Comparison of ENCODE assay signal across 12 mouse cellular contexts in the genomic region with DNA sequence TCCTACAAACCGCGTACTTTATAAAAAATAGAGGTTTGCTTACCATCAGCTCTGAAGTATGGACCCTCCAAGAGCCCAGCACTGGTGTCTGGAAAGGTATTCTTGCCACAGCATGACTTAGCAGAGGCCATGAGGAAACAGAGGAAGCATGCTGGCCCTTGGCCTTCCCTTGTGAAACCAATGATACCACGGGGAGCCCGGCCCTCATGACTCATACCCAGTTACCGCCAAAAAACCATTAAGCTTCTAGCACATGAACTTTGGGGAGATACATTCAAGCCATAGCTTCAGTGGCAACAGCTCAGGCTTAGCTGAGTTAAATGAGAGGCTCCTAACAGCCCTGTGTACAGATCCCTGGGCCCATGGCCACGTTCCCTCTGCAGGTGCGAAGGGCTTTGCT. TPM values are rescaled to one million over a fixed set of nuclear protein-coding genes. Genes with fewer than 3 reads are reported as not detected.
DNase-seq lines count a peak whose midpoint lies in the region; ATAC-seq lines count a peak whose summit lies in the region.
"Had no signal": no experiment of that assay in that cellular context is flagged by ENCODE, and none has a peak within 500 bp of the region (broad histone marks: within the 10 kb centered on the region; RNA-seq: fewer than 3 reads in every experiment).

No protein-coding gene starts in this region.

- DNase-seq in cerebellum, adult 11-12 months: peak; percentile 19
- DNase-seq in cerebellum, postnatal 4 days (ENCODE audit: low spot score in 2 of 2): no peak
- DNase-seq in urinary bladder, postnatal 25 days (ENCODE audit: low spot score): peak; percentile 32
- DNase-seq in urinary bladder, postnatal 4 days (ENCODE audit: low spot score in 2 of 2): no peak
- DNase-seq in heart, postnatal 10 days: peak; percentile 27 to 37
- peak; percentile 62 for DNase-seq in skeletal muscle tissue, adult 2 months (ENCODE audit: low read depth, low spot score)
- DNase-seq in kidney, adult 8-10 months: no peak
- DNase-seq: kidney, adult 11 months; right cerebral cortex, postnatal 4 days had no signal

- no peak overlapping the region for H3K9ac ChIP-seq in hindbrain, embryonic 16.5 days (ENCODE audit: low read depth, low read length)

- no peak for ATAC-seq in hindbrain, embryonic 16.5 days
- ATAC-seq: CD4-positive, CD25-positive, alpha-beta regulatory T cell, adult 4 months; forebrain, embryonic 14.5 days had no signal

- no peaks in the 10 kb centered on the region for H3K27me3 ChIP-seq in hindbrain, embryonic 16.5 days (replicated peaks; ENCODE audit: control insufficient read depth, insufficient read depth, low read length)

- no peaks in the 10 kb centered on the region for H3K4me1 ChIP-seq in hindbrain, embryonic 16.5 days (ENCODE audit: control insufficient read depth, insufficient read depth, low read depth, low read length)

- H3K9me3 ChIP-seq in hindbrain, embryonic 16.5 days (ENCODE audit: control insufficient read depth, low read length): no peaks in the 10 kb centered on the region

- H3K27ac ChIP-seq in hindbrain, embryonic 16.5 days (ENCODE audit: low read depth, low read length): no peak overlapping the region

- H3K4me3 ChIP-seq in hindbrain, embryonic 16.5 days (ENCODE audit: low read length): no peak overlapping the region

- 92% methylated on average over 7 of the region's 7 CpGs for WGBS in hindbrain, embryonic 16.5 days

- H3K36me3 ChIP-seq in hindbrain, embryonic 16.5 days (ENCODE audit: control insufficient read depth, insufficient read depth, low read length): no peaks in the 10 kb centered on the region

- no peak overlapping the region for H3K4me2 ChIP-seq in hindbrain, embryonic 16.5 days (ENCODE audit: low read length)

- intact Hi-C loops in heart, postnatal 10 days (cut with DNase I): no loop called here

RNA-seq across cellular contexts. Expression of a gene that starts 24.8 kb away (rescaled TPM):
- 1 to 10 TPM in 1 of 2 experiments, under 1 TPM in 1; 0.91 to 1.4 TPM for total RNA-seq in heart, postnatal 10 days (2021)
- 6.7 and 8.8 TPM in 2 replicates for polyA plus RNA-seq in hindbrain, embryonic 16.5 days (2015; fragmentation: Nextera tagmentation; extraction: Ambion mirVana)
- polyA plus RNA-seq: CD4-positive, CD25-positive, alpha-beta regulatory T cell, adult 4 months had no signal

RNA-seq across cellular contexts. Expression of a gene that starts 57.2 kb away (rescaled TPM):
- 10 to 100 TPM; 14.8 to 15.3 TPM for total RNA-seq in heart, postnatal 10 days (2021)
- polyA plus RNA-seq in hindbrain, embryonic 16.5 days (2015; fragmentation: Nextera tagmentation; extraction: Ambion mirVana): 18.4 and 21.9 TPM in 2 replicates

RNA-seq across cellular contexts. Expression of a gene that starts 57.3 kb away (rescaled TPM):
- 10 to 100 TPM; 35.9 to 39.5 TPM for total RNA-seq in heart, postnatal 10 days (2021)
- polyA plus RNA-seq in hindbrain, embryonic 16.5 days (2015; fragmentation: Nextera tagmentation; extraction: Ambion mirVana): 41.6 and 42.3 TPM in 2 replicates

Comparison
In these comparisons a context has a peak if more than half of its experiments do, and no peak if none do; other contexts are left out.
1. DNase-seq: peak in cerebellum, adult 11-12 months (single experiment), urinary bladder, postnatal 25 days (single experiment), heart, postnatal 10 days (2 of 2) and skeletal muscle tissue, adult 2 months (single experiment); none in cerebellum, postnatal 4 days (0 of 2), urinary bladder, postnatal 4 days (0 of 2) and kidney, adult 8-10 months (0 of 2).